Mouse (Mus musculus) brain, embryonic 14.5 days (tissue): ENCODE results near the gene Wfs1. TPM values are rescaled to one million over a fixed set of nuclear protein-coding genes. Genes with fewer than 3 reads are reported as not detected.
A peak's percentile ranks its signal among the peaks of the same experiment; 100 is the strongest.
"Not testable (repeated sequence)": the region's sequence is repeated elsewhere in the genome, so short reads cannot be mapped to it uniquely, and the experiment has no call there.

Experiments used
- DNase-seq: peaks from one replicate; pipeline ENCODE4 v3.0.0-alpha.2; 2011; ENCODE audit warnings: low read depth
- CTCF ChIP-seq: fragments of 200-500 bp; IDR thresholded peaks from 2 replicates; pipeline ENCODE4 v1.5.1; 2012; ENCODE audit warnings: inconsistent platforms, mild to moderate bottlenecking, moderate library complexity, borderline replicate concordance; ENCODE audit not compliant: insufficient read depth, insufficient read length; ENCODE audit errors: extremely low read depth
- POLR2A ChIP-seq: fragments of 200-500 bp; IDR thresholded peaks from 2 replicates; pipeline ENCODE4 v1.6.1; 2012; ENCODE audit warnings: mild to moderate bottlenecking, inconsistent platforms, borderline replicate concordance; ENCODE audit not compliant: poor library complexity, insufficient read depth, insufficient read length, severe bottlenecking; ENCODE audit errors: extremely low read depth
- polyA plus RNA-seq: library from polyadenylated mRNA; depleted of rRNA; stranded (reverse); fragments of >200 nt; gene quantifications from 2 replicates; pipeline ENCODE4 v1.2.3, GENCODE M21; 2012

The Wfs1 gene
- polyA plus RNA-seq, 1 experiment = 7.8 TPM

GRCm38 (mm10) chr5:36977809-36978208 is 11.2 kb downstream of the Wfs1 start:
- DNase-seq = no peak
- TF ChIP-seq POLR2A = no peak
- TF ChIP-seq CTCF = no peak

GRCm38 (mm10) chr5:36975336-36975735 is 13.7 kb downstream of the Wfs1 start:
- TF ChIP-seq CTCF = no peak
- no peak for TF ChIP-seq POLR2A
- DNase-seq = no peak

DNA sequence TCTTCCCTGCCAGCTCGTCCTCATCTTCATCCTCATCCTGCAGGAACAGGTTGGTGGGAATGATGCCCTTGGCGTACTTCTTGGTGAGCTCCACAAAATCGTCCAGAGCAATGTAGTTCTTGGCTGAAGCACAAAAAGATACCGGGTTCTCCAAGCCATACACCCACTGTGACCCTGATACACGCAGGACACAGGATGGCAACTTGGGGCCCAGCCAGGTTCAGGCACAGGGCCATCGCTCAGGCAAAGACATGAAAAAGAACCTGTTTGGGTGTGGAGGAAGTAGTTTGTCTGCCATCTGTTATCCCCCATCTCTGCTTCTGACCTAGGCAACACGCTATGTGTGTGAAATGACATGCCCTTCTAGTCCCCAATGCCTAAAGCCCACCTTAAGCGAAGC is 17.4 kb downstream of the Wfs1 start:
- DNase-seq = no peak
- TF ChIP-seq CTCF (no peak), POLR2A (no peak)

DNA sequence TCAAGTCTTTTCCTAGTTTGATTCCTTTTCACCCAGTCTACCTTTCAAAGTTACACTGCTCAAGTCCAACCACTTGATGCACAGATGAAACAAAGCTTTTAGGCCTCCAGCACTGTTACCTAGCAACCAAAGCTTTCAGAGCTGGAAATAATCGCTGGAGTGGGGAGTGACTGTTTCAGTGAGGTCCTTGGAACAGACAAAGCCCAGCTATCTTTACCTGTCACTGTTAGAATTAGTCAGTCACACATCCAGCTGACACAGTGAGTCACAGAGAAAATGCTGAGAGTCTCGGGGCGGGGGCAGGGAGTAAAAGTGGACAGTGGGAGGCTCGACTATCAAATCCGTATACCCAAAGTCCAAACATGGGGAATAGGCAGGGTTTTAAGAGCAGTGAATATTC is 28.5 kb downstream of the Wfs1 start:
- DNase-seq = peak; percentile 88
- no peak for TF ChIP-seq CTCF
- TF ChIP-seq POLR2A = no peak

DNA sequence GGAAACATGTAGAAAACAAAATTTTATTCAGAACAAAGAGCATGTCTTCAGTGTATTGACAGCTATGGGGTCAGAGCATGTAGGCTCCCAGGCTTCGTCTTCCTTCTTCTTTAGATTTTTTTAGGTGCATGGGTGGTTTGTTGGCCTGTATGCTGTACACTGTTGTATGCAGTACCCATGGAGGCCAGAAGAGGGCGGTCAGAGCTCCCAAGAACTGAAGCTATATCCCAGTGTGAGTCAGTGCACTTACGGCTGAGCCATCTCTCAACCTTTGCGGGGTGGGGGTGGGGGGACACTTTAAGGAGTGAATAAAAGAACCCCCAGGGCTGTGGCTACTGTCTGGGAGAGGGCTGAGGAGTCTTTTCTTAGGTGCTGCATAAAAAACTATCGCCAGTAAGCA is 30.2 kb downstream of the Wfs1 start:
- TF ChIP-seq POLR2A (no peak), CTCF (peak; percentile 74; the same call in 1 of the 2 replicates)
- DNase-seq = peak; percentile 73

- TF ChIP-seq CTCF = peak; percentile 67
- TF ChIP-seq POLR2A = no peak
- peak; percentile 57 for DNase-seq
These were observed 33.6 kb downstream of the Wfs1 start for GRCm38 (mm10) chr5:36955366-36955765.

DNA sequence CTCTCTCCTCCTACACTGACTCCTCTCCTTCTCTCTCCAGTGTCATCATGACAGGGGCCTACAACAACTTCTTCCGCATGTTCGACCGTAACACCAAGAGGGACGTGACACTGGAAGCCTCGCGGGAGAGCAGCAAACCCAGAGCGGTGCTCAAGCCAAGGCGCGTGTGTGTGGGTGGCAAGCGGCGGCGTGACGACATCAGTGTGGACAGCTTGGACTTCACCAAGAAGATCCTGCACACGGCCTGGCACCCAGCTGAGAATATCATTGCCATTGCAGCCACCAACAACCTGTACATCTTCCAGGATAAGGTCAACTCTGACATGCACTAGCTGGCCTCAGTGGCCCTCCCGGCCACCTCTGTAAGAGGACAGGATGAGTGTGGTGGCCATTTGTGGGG is 36.7 kb downstream of the Wfs1 start:
- DNase-seq = no peak
- TF ChIP-seq CTCF = no peak
- no peak for TF ChIP-seq POLR2A

DNA sequence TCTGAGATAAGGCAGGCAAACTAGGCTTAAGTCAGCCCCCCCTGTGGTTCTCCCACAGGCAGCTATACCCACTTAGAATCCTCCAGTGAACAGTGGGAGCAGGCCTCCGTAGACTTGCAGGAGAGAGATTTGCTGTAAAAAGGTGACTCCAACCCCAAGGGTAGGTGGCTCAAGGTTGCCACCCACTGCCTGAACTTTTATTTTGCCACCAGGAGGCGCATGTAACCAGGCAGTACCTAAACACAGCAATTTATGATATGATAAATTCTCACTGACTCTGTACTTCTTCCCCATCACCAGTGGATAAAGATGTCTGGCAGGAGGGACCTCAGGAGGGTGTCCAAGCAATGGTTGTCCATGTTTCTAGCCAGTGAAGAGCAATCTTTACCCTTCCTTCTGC is 38.1 kb downstream of the Wfs1 start:
- TF ChIP-seq CTCF (peak; percentile 45; the same call in 1 of the 2 replicates), POLR2A (no peak)
- DNase-seq = no peak

GRCm38 (mm10) chr5:36948831-36949230 is 40.2 kb downstream of the Wfs1 start:
- peak; percentile 88 for DNase-seq
- TF ChIP-seq POLR2A (no peak), CTCF (peak; percentile 96)

DNA sequence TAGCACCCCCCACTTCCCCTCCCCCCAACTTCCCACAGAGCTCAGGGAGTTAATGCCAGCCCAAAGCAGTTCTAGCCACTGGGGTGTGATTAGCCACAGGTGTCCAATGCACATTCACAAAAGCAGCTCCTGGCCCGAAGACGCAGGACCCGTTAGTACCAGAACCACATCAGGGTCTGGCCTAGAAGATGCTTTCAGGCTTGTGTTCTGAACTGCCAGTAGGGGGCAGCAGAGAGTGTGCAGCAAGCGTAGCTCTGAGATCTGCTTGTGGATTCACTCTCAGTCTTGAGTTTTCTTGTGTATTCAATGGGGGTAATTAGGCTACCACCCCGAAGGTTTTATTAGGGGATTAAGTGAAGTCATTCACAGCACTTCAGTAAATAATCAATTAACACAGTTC is 42.6 kb downstream of the Wfs1 start:
- DNase-seq = peak; percentile 91

GRCm38 (mm10) chr5:36945713-36946112 is 43.3 kb downstream of the Wfs1 start:
- TF ChIP-seq POLR2A = no peak
- TF ChIP-seq CTCF = no peak
- no peak for DNase-seq

More for the DNA sequence above, 42.6 kb downstream of the Wfs1 start:
- TF ChIP-seq POLR2A (no peak), CTCF (peak; percentile 94)

- no peak for TF ChIP-seq CTCF
- TF ChIP-seq POLR2A = no peak
- DNase-seq = peak; percentile 88
These were observed 43.8 kb downstream of the Wfs1 start for GRCm38 (mm10) chr5:36945102-36945701.

- no peak for TF ChIP-seq POLR2A
- TF ChIP-seq CTCF = no peak
- peak; percentile 11 for DNase-seq
These were observed 44.5 kb downstream of the Wfs1 start for GRCm38 (mm10) chr5:36944552-36944951.

DNA sequence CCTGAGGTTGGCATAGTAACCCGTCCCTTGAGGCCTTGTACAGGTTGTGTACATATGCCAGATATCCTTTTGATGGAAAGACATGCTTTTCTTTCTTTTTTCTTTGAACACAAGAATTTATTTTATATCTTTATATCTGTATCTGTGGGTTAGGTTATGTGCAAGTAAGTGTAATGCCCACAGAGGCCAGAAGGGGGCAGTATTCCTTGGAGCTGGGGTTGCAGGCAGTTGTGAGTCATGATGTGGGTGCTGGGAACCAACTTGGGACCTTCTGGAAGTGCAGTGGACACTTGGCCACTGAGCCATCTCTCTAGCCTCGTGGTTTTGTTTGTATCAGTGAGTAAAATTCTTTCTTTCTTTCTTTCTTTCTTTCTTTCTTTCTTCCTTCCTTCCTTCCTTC is 46.6 kb downstream of the Wfs1 start:
- TF ChIP-seq CTCF = peak; percentile 36; the same call in 1 of the 2 replicates
- TF ChIP-seq POLR2A = no peak
- DNase-seq = no peak

GRCm38 (mm10) chr5:36938991-36939390 is 50.0 kb downstream of the Wfs1 start:
- not testable (repeated sequence) for DNase-seq
